Mouse (Mus musculus) lung, embryonic 14.5 days (tissue): ENCODE measurements around the gene Zfp628. TPM values are rescaled to one million over a fixed set of nuclear protein-coding genes. Genes with fewer than 3 reads are reported as not detected.
"Not testable (repeated sequence)": the region's sequence is repeated elsewhere in the genome, so short reads cannot be mapped to it uniquely, and the experiment has no call there.

ENCODE experiments used
- ATAC-seq: fragments of 200-750 bp; cut with Nextera tagmentation; 2 replicates; pipeline ENCODE4 v1.8.0; 2017; ENCODE audit warnings: mild to moderate bottlenecking, moderate TSS enrichment, moderate library complexity; ENCODE audit not compliant: insufficient read depth
- DNase-seq: peaks from one replicate; pipeline ENCODE4 v3.0.0-alpha.2; 2015
- H3K27ac ChIP-seq: fragments of 300-500 bp; sonication (generic); 2 replicates; pipeline ENCODE4 v1.5.1; 2014; ENCODE audit warnings: low read depth, mild to moderate bottlenecking, moderate library complexity
- H3K27me3 ChIP-seq: fragments of 300-500 bp; sonication (generic); 2 replicates; pipeline ENCODE4 v1.6.1; 2014; ENCODE audit warnings: low read length, control low read depth; ENCODE audit not compliant: insufficient read depth
- H3K36me3 ChIP-seq: fragments of 300-500 bp; sonication (generic); 2 replicates; pipeline ENCODE4 v1.6.1; 2014; ENCODE audit warnings: control low read depth; ENCODE audit not compliant: insufficient read depth
- H3K4me1 ChIP-seq: fragments of 300-500 bp; sonication (generic); 2 replicates; pipeline ENCODE4 v1.6.1; 2014; ENCODE audit warnings: antibody characterized with exemption, control low read depth; ENCODE audit not compliant: insufficient read depth
- H3K4me2 ChIP-seq: fragments of 300-500 bp; sonication (generic); 2 replicates; pipeline ENCODE4 v1.6.1; 2014; ENCODE audit warnings: mild to moderate bottlenecking
- H3K4me3 ChIP-seq: fragments of 300-500 bp; sonication (generic); 2 replicates; pipeline ENCODE4 v1.5.1; 2014; ENCODE audit warnings: low read depth, low read length
- H3K9ac ChIP-seq: fragments of 300-500 bp; sonication (generic); 2 replicates; pipeline ENCODE4 v1.6.1; 2014
- H3K9me3 ChIP-seq: fragments of 300-500 bp; sonication (generic); 2 replicates; pipeline ENCODE4 v1.6.1; 2016; ENCODE audit warnings: low read depth, low read length, control low read depth
- CTCF ChIP-seq: IDR thresholded peaks from 2 replicates; pipeline ENCODE4 v1.5.1; 2016; ENCODE audit warnings: antibody characterized with exemption, low read depth
- WGBS: fragments of 180-500 bp; shearing (Covaris S2); extraction: QIAGEN DNeasy Blood & Tissue Kit; methylation state at CpG from one replicate; pipeline ENCODE4 v1.1.7; 2014; 5-methylcytosine and 5-hydroxymethylcytosine counted together
- polyA plus RNA-seq: library from polyadenylated mRNA; unstranded; fragments of >200 nt; fragmentation: Nextera tagmentation; extraction: Ambion mirVana; gene quantifications from 2 replicates; pipeline ENCODE4 v1.2.1, GENCODE M21; 2014

The Zfp628 gene
- polyA plus RNA-seq, 1 experiment from 2014 or later, result 4.2 TPM

- Histone ChIP-seq H3K4me2 (peak overlapping the region; percentile 88), H3K27me3 (no peaks in the 10 kb centered on the region), H3K36me3 (no peaks in the 10 kb centered on the region), H3K9me3 (no peaks in the 10 kb centered on the region), H3K4me1 (no peaks in the 10 kb centered on the region), H3K27ac (no peak overlapping the region), H3K4me3 (no peak overlapping the region), H3K9ac (no peak overlapping the region)
- DNase-seq (no peak), ATAC-seq (no peak)
- TF ChIP-seq CTCF, result peak; percentile 43
These were observed 36.8 kb upstream of the Zfp628 start for GRCm38 (mm10) chr7:4878186-4878585.

- not testable (repeated sequence) for ATAC-seq, H3K27ac ChIP-seq, H3K9ac ChIP-seq, DNase-seq, H3K4me3 ChIP-seq, H3K4me2 ChIP-seq, H3K4me1 ChIP-seq, H3K36me3 ChIP-seq, H3K9me3 ChIP-seq, H3K27me3 ChIP-seq
- WGBS, result 73% methylated on average over 1 of the region's 1 CpGs
These were observed 36.0 kb upstream of the Zfp628 start for GRCm38 (mm10) chr7:4879036-4879435.

DNA sequence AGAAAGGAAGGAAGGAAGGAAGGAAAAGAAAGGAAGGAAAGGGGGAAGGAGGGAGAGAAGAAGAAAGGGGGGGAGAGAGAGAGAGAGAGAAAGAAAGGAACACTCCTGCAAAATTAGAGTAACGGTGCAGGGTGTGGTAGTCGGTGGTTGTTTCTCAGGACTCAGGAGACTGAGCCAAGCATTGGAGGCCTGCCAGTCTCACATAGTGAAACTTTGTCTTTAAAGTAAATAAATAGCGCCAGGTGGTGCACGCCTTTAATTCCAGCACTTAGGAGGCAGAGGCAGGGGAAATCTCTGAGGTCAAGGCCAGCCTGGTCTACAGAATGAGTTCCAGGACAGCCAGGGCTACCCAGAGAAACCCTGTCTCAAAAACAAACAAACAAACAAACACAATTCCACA is 28.3 kb upstream of the Zfp628 start:
- Histone ChIP-seq H3K27ac (no peak overlapping the region), H3K9ac (no peak overlapping the region), H3K9me3 (no peaks in the 10 kb centered on the region), H3K4me3 (no peak overlapping the region), H3K36me3 (no peaks in the 10 kb centered on the region), H3K27me3 (no peaks in the 10 kb centered on the region), H3K4me2 (no peak overlapping the region), H3K4me1 (no peaks in the 10 kb centered on the region)
- DNase-seq (no peak), ATAC-seq (no peak)
- 45% methylated on average over 4 of the region's 4 CpGs for WGBS
- TF ChIP-seq CTCF, result no peak

GRCm38 (mm10) chr7:4895186-4895585 is 19.8 kb upstream of the Zfp628 start:
- Histone ChIP-seq H3K36me3 (no peaks in the 10 kb centered on the region), H3K4me3 (no peak overlapping the region), H3K4me1 (no peaks in the 10 kb centered on the region), H3K9ac (no peak overlapping the region), H3K27ac (no peak overlapping the region), H3K4me2 (no peak overlapping the region), H3K9me3 (no peaks in the 10 kb centered on the region), H3K27me3 (peaks cover 8% of the 10 kb centered on the region; the same call in 1 of the 2 replicates)
- 47% methylated on average over 11 of the region's 11 CpGs for WGBS
- no peak for TF ChIP-seq CTCF
- ATAC-seq (no peak), DNase-seq (no peak)

DNA sequence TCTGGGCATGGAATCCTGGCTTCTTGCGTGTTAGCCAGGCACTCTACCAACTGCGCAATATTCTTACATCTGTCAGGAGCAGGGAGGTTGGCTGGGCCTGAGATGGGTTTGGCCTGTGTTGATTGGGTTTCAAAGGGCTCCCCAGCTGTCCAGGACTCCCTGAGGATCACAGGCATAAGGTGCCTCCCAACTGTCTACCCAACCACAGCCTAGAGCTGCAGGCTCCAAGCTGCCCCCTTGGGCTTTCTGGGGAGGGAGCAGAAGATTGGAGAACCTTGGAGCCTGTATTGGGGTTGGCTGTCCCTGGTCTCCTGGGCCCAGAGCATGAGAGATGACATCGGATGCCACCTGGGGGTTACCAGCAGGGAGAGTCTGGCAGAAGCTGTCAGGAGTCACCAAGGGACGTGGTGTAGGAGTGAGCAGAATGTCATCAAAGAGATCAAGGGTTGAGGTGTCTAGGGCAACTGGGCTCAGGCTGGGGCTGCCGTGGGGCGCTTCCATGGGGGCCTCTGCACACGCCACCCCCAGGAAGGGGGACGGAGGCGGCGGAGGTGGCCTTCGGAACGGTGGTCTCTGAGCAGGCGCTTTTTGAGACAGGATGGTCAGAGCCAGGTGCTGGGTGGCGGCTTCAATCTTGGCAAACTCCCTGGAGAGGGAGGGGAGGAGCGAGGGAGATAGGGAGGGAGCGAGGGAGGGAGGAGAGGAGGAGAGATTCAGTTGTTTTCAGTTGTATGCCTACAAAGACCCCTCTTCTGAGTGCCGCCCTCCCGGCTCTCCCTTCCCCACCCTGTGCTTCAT is 16.0 kb upstream of the Zfp628 start:
- Histone ChIP-seq H3K27me3 (peaks cover 8% of the 10 kb centered on the region; the same call in 1 of the 2 replicates), H3K9me3 (peaks cover 3% of the 10 kb centered on the region; the same call in 1 of the 2 replicates)
- WGBS, result 14% methylated on average over 18 of the region's 18 CpGs

DNA sequence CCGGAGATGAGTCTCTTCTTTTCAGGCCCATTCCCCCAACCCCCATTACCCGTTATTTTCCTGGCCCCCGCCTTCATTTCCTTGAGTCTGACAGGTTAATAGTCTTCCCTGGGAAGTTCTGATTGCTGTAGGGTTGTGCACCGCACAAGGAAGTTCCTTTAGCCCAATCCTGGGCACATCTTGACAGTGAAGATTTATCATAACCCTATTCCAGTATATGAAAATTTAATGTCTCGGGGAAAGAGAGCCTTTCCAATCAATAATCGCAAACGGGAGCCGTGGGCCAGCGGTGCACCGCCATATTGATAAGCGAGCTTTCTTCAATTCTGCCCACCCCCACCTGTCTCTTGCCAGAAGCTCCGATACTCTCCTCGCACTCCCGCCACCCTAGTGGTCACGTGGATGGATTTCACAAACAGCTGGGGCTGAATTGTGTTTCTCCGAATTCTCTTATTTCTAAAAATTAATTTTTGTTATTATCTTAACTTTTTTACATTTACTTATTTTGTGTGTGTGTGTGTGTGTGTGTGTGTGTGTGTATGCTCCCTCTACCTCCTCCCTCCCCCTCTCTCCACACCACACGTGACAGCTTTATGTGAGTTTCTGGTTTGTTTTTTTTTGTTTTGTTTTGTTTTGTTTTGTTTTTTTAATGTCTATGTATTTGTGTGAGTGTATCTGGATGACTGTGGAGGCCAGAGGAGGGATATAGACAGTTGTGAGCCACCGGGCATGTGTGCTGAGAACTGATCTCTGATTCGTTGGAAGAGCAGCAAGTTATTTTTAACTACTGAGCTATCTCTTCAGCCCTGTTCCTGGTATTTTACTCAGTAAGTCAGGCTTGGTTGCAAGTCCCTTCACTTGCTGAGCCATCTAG is 15.1 kb upstream of the Zfp628 start:
- TF ChIP-seq CTCF, result no peak
- H3K36me3 ChIP-seq, result no peaks in the 10 kb centered on the region
- H3K4me1 ChIP-seq, result no peaks in the 10 kb centered on the region
- H3K27me3 ChIP-seq, result peaks cover 8% of the 10 kb centered on the region; the same call in 1 of the 2 replicates
- WGBS, result 10% methylated on average over 19 of the region's 19 CpGs
- DNase-seq (no peak), ATAC-seq (no peak)
- peak overlapping the region; percentile 52 for H3K4me2 ChIP-seq
- peak overlapping the region; percentile 26; the same call in 1 of the 2 replicates for H3K9ac ChIP-seq
- peaks cover 3% of the 10 kb centered on the region; the same call in 1 of the 2 replicates for H3K9me3 ChIP-seq
- H3K4me3 ChIP-seq, result peak overlapping the region; percentile 21; the same call in 1 of the 2 replicates
- no peak overlapping the region for H3K27ac ChIP-seq

More for the DNA sequence above, 16.0 kb upstream of the Zfp628 start:
- Histone ChIP-seq H3K4me3 (peak overlapping the region; percentile 21; the same call in 1 of the 2 replicates), H3K4me2 (peak overlapping the region; percentile 52), H3K9ac (peak overlapping the region; percentile 26; the same call in 1 of the 2 replicates), H3K36me3 (no peaks in the 10 kb centered on the region), H3K4me1 (no peaks in the 10 kb centered on the region), H3K27ac (no peak overlapping the region)
- no peak for DNase-seq
- ATAC-seq, result peak; percentile 20; the same call in 1 of the 2 replicates
- no peak for TF ChIP-seq CTCF

- ATAC-seq (no peak), DNase-seq (no peak)
- H3K4me1 ChIP-seq, result no peaks in the 10 kb centered on the region
- no peak overlapping the region for H3K9ac ChIP-seq
- no peak overlapping the region for H3K27ac ChIP-seq
- H3K4me2 ChIP-seq, result peak overlapping the region; percentile 52
- 32% methylated on average over 11 of the region's 11 CpGs for WGBS
- H3K4me3 ChIP-seq, result peak overlapping the region; percentile 21; the same call in 1 of the 2 replicates
- H3K36me3 ChIP-seq, result no peaks in the 10 kb centered on the region
- H3K9me3 ChIP-seq, result peaks cover 3% of the 10 kb centered on the region; the same call in 1 of the 2 replicates
- no peak for TF ChIP-seq CTCF
- peaks cover 8% of the 10 kb centered on the region; the same call in 1 of the 2 replicates for H3K27me3 ChIP-seq
These were observed 14.5 kb upstream of the Zfp628 start for GRCm38 (mm10) chr7:4900523-4900851.
